23 mouse cellular contexts compared by ENCODE assay signal in genomic region chr17:30597786-30598185, GRCm38 (mm10).
"Had no signal": no experiment of that assay in that cellular context is flagged by ENCODE, and none has a peak within 500 bp of the region (broad histone marks: within the 10 kb centered on the region; RNA-seq: fewer than 3 reads in every experiment).

No protein-coding gene starts in this region.

- H3K4me2 ChIP-seq: heart, embryonic 11.5 days; heart, embryonic 13.5 days; heart, embryonic 15.5 days; hindbrain, embryonic 13.5 days; hindbrain, embryonic 15.5 days; limb, embryonic 13.5 days; limb, embryonic 15.5 days had no signal

- H3K9me3 ChIP-seq: heart, embryonic 13.5 days; heart, embryonic 15.5 days; hindbrain, embryonic 13.5 days; hindbrain, embryonic 15.5 days; limb, embryonic 13.5 days; limb, embryonic 15.5 days had no signal

- DNase-seq: gastrocnemius, postnatal 14 days; gastrocnemius, postnatal 36 days; heart, adult 11 months; heart, adult 2 months; heart, postnatal 14 days; heart, postnatal 36 days; kidney, adult 18-20 months; kidney, adult 8-10 months; kidney, postnatal 25 days; kidney, postnatal 4 days; left cerebral cortex, postnatal 4 days had no signal

- H3K9ac ChIP-seq: heart, embryonic 13.5 days; heart, embryonic 15.5 days; hindbrain, embryonic 13.5 days; hindbrain, embryonic 15.5 days; limb, embryonic 13.5 days; limb, embryonic 15.5 days had no signal

- H3K4me1 ChIP-seq: heart, embryonic 13.5 days; heart, embryonic 15.5 days; hindbrain, embryonic 15.5 days; limb, embryonic 13.5 days; limb, embryonic 15.5 days had no signal

- H3K27ac ChIP-seq: heart, adult 2 months; heart, embryonic 13.5 days; heart, embryonic 15.5 days; hindbrain, embryonic 13.5 days; hindbrain, embryonic 15.5 days; hindbrain, postnatal 0 days; kidney, postnatal 0 days; layer of hippocampus, adult 2 months; left cerebral cortex, adult 2 months; limb, embryonic 13.5 days; limb, embryonic 15.5 days had no signal

- H3K27me3 ChIP-seq: heart, embryonic 13.5 days; heart, embryonic 15.5 days; hindbrain, embryonic 13.5 days; hindbrain, embryonic 15.5 days; limb, embryonic 13.5 days; limb, embryonic 15.5 days had no signal

- ATAC-seq: hindbrain, postnatal 0 days; intestine, embryonic 16.5 days had no signal

- H3K4me3 ChIP-seq: heart, adult 2 months; heart, embryonic 13.5 days; heart, embryonic 15.5 days; hindbrain, embryonic 13.5 days; hindbrain, embryonic 15.5 days; layer of hippocampus, adult 2 months; left cerebral cortex, adult 2 months; limb, embryonic 13.5 days; limb, embryonic 15.5 days had no signal
